Mouse (Mus musculus): ENCODE data around the gene Ier2.

DNA sequence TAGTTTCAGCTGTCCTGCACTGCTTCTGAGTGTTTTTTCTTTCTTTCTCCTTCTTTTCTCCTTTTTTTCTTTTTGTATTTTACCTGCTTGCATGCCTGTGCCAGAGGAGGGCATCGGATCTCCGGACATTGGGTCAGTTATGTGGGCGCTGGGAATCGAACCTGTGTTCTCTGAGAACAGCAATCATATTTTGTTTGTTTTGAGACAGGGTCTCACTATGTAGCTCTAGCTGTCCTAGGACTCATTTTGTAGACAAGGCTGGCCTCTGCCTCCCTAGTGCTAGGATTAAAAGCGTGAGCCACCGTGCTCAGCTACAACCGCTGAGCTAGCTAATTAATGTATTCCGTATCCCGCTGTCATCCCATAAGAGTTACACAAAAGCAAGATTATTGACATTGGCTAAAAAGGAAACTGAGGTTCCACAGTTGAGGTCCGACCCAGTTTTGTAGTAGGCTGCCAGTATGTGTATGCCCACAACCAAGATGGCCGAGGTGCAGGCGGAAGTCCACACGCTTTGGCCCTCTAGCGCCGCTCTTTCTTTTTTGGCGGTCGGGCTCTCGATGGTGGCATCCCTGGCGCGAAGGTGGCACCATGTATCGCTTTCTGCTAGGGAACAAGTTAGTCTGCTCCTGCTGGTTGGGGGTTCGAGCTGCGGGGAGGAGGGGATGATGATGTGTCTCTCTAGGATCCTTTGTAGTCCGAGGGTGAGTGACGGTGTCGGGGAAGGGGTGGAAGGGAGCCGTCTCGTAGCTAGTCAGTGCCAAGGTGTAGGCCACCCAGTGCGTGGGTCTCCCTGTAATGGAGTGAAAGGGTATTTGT, 2.1 kb upstream of the Ier2 start:
- TF ChIP-seq CTCF (IDR thresholded peaks at IDR 0.05; ENCODE audit: low read depth, low read length) (no peak), GATA1 (IDR thresholded peaks at IDR 0.05; ENCODE audit: borderline replicate concordance, low read length) (no peak), POLR2AphosphoS5 (IDR thresholded peaks at IDR 0.05; ENCODE audit: insufficient replicate concordance, low read depth, low read length) (peak; percentile 61; the same call in 1 of the 2 replicates)
